Mouse (Mus musculus) left cerebral cortex, postnatal 10 days (tissue): ENCODE measurements around the gene Plrg1. TPM values are rescaled to one million over a fixed set of nuclear protein-coding genes. Genes with fewer than 3 reads are reported as not detected.

Experiments
- DNase-seq, 2 experiments: peaks; one replicate each; pipeline ENCODE4 v3.0.0; 2021 to 2022; ENCODE audit warnings: low spot score in 2 of 2, mixed read lengths in 1 of 2; ENCODE audit errors: extremely low spot score in 1 of 2
- intact Hi-C: fragments of 180-260 bp; cut with DNase I; formaldehyde crosslinking; loops from one replicate; pipeline ENCODE4 v1.15.1; 2025
- total RNA-seq, 2 experiments: library from RNA; stranded (reverse); gene quantifications; 2 replicates each; pipeline ENCODE4 v1.2.3; 2021

Gene Plrg1
- 10 to 100 TPM; 40.0 to 40.6 TPM for total RNA-seq

GRCm38 (mm10) chr3:83055281-83056038 is at the start of gene Plrg1:
Gene Plrg1 (plus strand): TSS chr3:83055522.
- DNase-seq: peak; percentile 97 to 99
- intact Hi-C loops: loop anchor here (5.0 kb wide), 1 partner anchor 673 kb away; no protein-coding TSS in a partner anchor

- intact Hi-C loops: no loop called here
- no peak for DNase-seq
Measured at GRCm38 (mm10) chr3:83007557-83007956, 47.8 kb upstream of the Plrg1 start, which contains the start of gene Fgg. Gene Fgg (plus strand): TSS chr3:83007724.

- no peak for DNase-seq
- intact Hi-C loops: no loop called here
Measured at GRCm38 (mm10) chr3:83010291-83010690, 45.0 kb upstream of the Plrg1 start.

GRCm38 (mm10) chr3:83011136-83011535 is 44.2 kb upstream of the Plrg1 start:
- DNase-seq: no peak
- intact Hi-C loops: no loop called here

GRCm38 (mm10) chr3:83011565-83011964 is 43.8 kb upstream of the Plrg1 start:
- intact Hi-C loops: no loop called here
- no peak for DNase-seq

- intact Hi-C loops: no loop called here
- no peak for DNase-seq
Measured at GRCm38 (mm10) chr3:83012636-83013035, 42.7 kb upstream of the Plrg1 start.

- no peak for DNase-seq
- intact Hi-C loops: no loop called here
Measured at GRCm38 (mm10) chr3:83013951-83014350, 41.4 kb upstream of the Plrg1 start.

GRCm38 (mm10) chr3:83016236-83016635 is 39.1 kb upstream of the Plrg1 start:
- intact Hi-C loops: no loop called here
- DNase-seq: no peak

GRCm38 (mm10) chr3:83020387-83020786 is 34.9 kb upstream of the Plrg1 start:
- intact Hi-C loops: no loop called here
- no peak for DNase-seq

GRCm38 (mm10) chr3:83021176-83021575 is 34.1 kb upstream of the Plrg1 start:
- no peak for DNase-seq
- intact Hi-C loops: no loop called here

- DNase-seq: no peak
Measured at GRCm38 (mm10) chr3:83025036-83025435, 30.3 kb upstream of the Plrg1 start.

GRCm38 (mm10) chr3:83025475-83026301 is 29.6 kb upstream of the Plrg1 start, which contains the start of gene Fga:
Gene Fga (plus strand): TSS chr3:83026076.
- intact Hi-C loops: no loop called here
- DNase-seq: no peak

More at GRCm38 (mm10) chr3:83025036-83025435, 30.3 kb upstream of the Plrg1 start:
- intact Hi-C loops: no loop called here

GRCm38 (mm10) chr3:83027546-83028251 is 27.6 kb upstream of the Plrg1 start:
- DNase-seq: no peak
- intact Hi-C loops: no loop called here

GRCm38 (mm10) chr3:83030331-83030730 is 25.0 kb upstream of the Plrg1 start:
- intact Hi-C loops: no loop called here

GRCm38 (mm10) chr3:83032746-83033308 is 22.5 kb upstream of the Plrg1 start:
- no peak for DNase-seq
- intact Hi-C loops: no loop called here

More at GRCm38 (mm10) chr3:83030331-83030730, 25.0 kb upstream of the Plrg1 start:
- no peak for DNase-seq

- intact Hi-C loops: no loop called here
Measured at GRCm38 (mm10) chr3:83033801-83034200, 21.5 kb upstream of the Plrg1 start.

GRCm38 (mm10) chr3:83038865-83039264 is 16.5 kb upstream of the Plrg1 start:
- intact Hi-C loops: no loop called here
- no peak for DNase-seq

More at GRCm38 (mm10) chr3:83033801-83034200, 21.5 kb upstream of the Plrg1 start:
- no peak for DNase-seq

GRCm38 (mm10) chr3:83039666-83040065 is 15.7 kb upstream of the Plrg1 start:
- DNase-seq: no peak
- intact Hi-C loops: no loop called here

- no peak for DNase-seq
- intact Hi-C loops: no loop called here
Measured at GRCm38 (mm10) chr3:83042451-83042850, 12.9 kb upstream of the Plrg1 start.
